7 mouse cellular contexts compared by ENCODE assay signal in the genomic region with DNA sequence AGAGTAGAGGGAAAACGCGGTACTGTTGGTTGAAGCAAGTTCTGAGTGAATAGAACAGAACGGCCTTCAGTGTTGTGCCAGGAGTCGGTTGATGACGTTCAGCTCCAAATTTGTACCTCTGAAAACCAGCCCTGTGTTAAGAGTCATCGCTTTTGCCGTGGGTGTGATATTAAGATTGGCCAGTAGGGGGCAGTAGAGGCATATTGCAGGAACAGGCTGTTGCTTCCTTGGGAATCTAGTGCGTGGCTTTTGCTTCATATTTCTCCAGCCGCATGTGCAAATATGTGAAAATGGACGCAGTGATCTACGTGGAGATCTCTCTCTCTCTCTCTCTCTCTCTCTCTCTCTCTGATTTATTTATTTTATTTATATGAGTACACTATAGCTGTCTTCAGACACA. TPM values are rescaled to one million over a fixed set of nuclear protein-coding genes. Genes with fewer than 3 reads are reported as not detected.
DNase-seq lines count a peak whose midpoint lies in the region; ATAC-seq and TF ChIP-seq lines count a peak whose summit lies in the region.

No protein-coding gene starts in this region.

- H3K9me3 ChIP-seq in forebrain, embryonic 11.5 days (ENCODE audit: control insufficient read depth, low read length), result no peaks in the 10 kb centered on the region
- no peaks in the 10 kb centered on the region for H3K9me3 ChIP-seq in heart, postnatal 0 days (replicated peaks; ENCODE audit: control insufficient read depth, low read length)
- no peaks in the 10 kb centered on the region for H3K9me3 ChIP-seq in midbrain, embryonic 16.5 days (replicated peaks; ENCODE audit: control insufficient read depth, low read length, poor library complexity, severe bottlenecking)

- H3K27ac ChIP-seq in forebrain, embryonic 11.5 days (ENCODE audit: low read depth, low read length), result no peak overlapping the region
- H3K27ac ChIP-seq in heart, postnatal 0 days (ENCODE audit: low read depth), result no peak overlapping the region
- H3K27ac ChIP-seq in midbrain, embryonic 16.5 days (ENCODE audit: low read length), result no peak overlapping the region
- no peak overlapping the region for H3K27ac ChIP-seq in spleen, adult 2 months (ENCODE audit: insufficient read depth, low read length)

- 12% methylated on average over 11 of the region's 11 CpGs for WGBS in forebrain, embryonic 11.5 days
- WGBS in heart, postnatal 0 days, result 2% methylated on average over 11 of the region's 11 CpGs
- 2% methylated on average over 11 of the region's 11 CpGs for WGBS in midbrain, embryonic 16.5 days
- WGBS in spleen, adult 2 months, result 5% methylated on average over 11 of the region's 11 CpGs

- DNase-seq in NIH3T3 (ENCODE audit: low read depth), result peak; percentile 97
- peak; percentile 54 for DNase-seq in c-Kit-negative CD71-positive TER-119-positive erythroid progenitor cells, embryonic 14.5 days (ENCODE audit: low read depth, low spot score)
- peak; percentile 90 for DNase-seq in forebrain, embryonic 11.5 days (ENCODE audit: low spot score)
- DNase-seq in heart, postnatal 0 days (ENCODE audit: low spot score), result peak; percentile 82
- DNase-seq in left cerebral cortex, adult 11 months (ENCODE audit: low spot score), result peak; percentile 91
- peak; percentile 60 to 83 for DNase-seq in spleen, adult 2 months (ENCODE audit: low read depth in 1 of 2, low spot score in 2 of 2)

- H3K27me3 ChIP-seq in forebrain, embryonic 11.5 days (ENCODE audit: control insufficient read depth, insufficient read depth, low read length), result no peaks in the 10 kb centered on the region
- no peaks in the 10 kb centered on the region for H3K27me3 ChIP-seq in heart, postnatal 0 days (ENCODE audit: control insufficient read depth, insufficient read depth, low read length)
- H3K27me3 ChIP-seq in midbrain, embryonic 16.5 days (ENCODE audit: control insufficient read depth, insufficient read depth, low read depth, low read length), result no peaks in the 10 kb centered on the region
- no peaks in the 10 kb centered on the region for H3K27me3 ChIP-seq in spleen, adult 2 months (ENCODE audit: control insufficient read depth, insufficient read depth, low read length)

- H3K4me2 ChIP-seq in forebrain, embryonic 11.5 days (ENCODE audit: low read depth, low read length, severe bottlenecking), result no peak overlapping the region
- no peak overlapping the region for H3K4me2 ChIP-seq in heart, postnatal 0 days (ENCODE audit: low read depth, low read length)
- H3K4me2 ChIP-seq in midbrain, embryonic 16.5 days (ENCODE audit: low read length), result peak overlapping the region; percentile 33

- TF ChIP-seq CTCF in heart, postnatal 0 days (IDR thresholded peaks at IDR 0.05; ENCODE audit: low read depth), result peak; percentile 99
- peak; percentile 84; the same call in 1 of the 2 replicates for TF ChIP-seq CTCF in spleen, adult 2 months (IDR thresholded peaks at IDR 0.05; ENCODE audit: extremely low read depth, insufficient read depth, insufficient read length, insufficient replicate concordance)

- no peak for TF ChIP-seq POLR2A in spleen, adult 2 months (IDR thresholded peaks at IDR 0.05; ENCODE audit: low read depth, low read length)

- no peak overlapping the region for H3K4me3 ChIP-seq in forebrain, embryonic 11.5 days (ENCODE audit: low read depth, low read length)
- no peak overlapping the region for H3K4me3 ChIP-seq in heart, postnatal 0 days (ENCODE audit: low read depth, low read length)
- no peak overlapping the region for H3K4me3 ChIP-seq in midbrain, embryonic 16.5 days (ENCODE audit: low read depth, low read length)
- H3K4me3 ChIP-seq in spleen, adult 2 months (ENCODE audit: extremely low read depth, insufficient read depth, insufficient read length), result no peak overlapping the region

- no peak for TF ChIP-seq EP300 in heart, postnatal 0 days (IDR thresholded peaks at IDR 0.05; ENCODE audit: low read depth)

- no peaks in the 10 kb centered on the region for H3K36me3 ChIP-seq in forebrain, embryonic 11.5 days (ENCODE audit: control insufficient read depth, insufficient read depth, low read length)
- H3K36me3 ChIP-seq in heart, postnatal 0 days (replicated peaks; ENCODE audit: control insufficient read depth, insufficient read depth, low read length), result no peaks in the 10 kb centered on the region
- H3K36me3 ChIP-seq in midbrain, embryonic 16.5 days (ENCODE audit: control insufficient read depth, insufficient read depth, low read length), result no peaks in the 10 kb centered on the region
- no peaks in the 10 kb centered on the region for H3K36me3 ChIP-seq in spleen, adult 2 months (ENCODE audit: control insufficient read depth, insufficient read depth, low read length)

- ATAC-seq in forebrain, embryonic 11.5 days (replicated peaks; ENCODE audit: low FRiP score), result no peak
- peak; percentile 15; the same call in 1 of the 2 replicates for ATAC-seq in heart, postnatal 0 days (ENCODE audit: insufficient read depth, low read depth)
- no peak for ATAC-seq in midbrain, embryonic 16.5 days

- no peak overlapping the region for H3K9ac ChIP-seq in forebrain, embryonic 11.5 days (ENCODE audit: low read length)
- no peak overlapping the region for H3K9ac ChIP-seq in heart, postnatal 0 days (replicated peaks; ENCODE audit: low read depth, low read length)
- no peak overlapping the region for H3K9ac ChIP-seq in midbrain, embryonic 16.5 days (ENCODE audit: low read depth, low read length)

- H3K4me1 ChIP-seq in forebrain, embryonic 11.5 days (replicated peaks; ENCODE audit: control insufficient read depth, insufficient read depth, low read length), result no peaks in the 10 kb centered on the region
- peaks cover 12% of the 10 kb centered on the region; the same call in 1 of the 2 replicates for H3K4me1 ChIP-seq in heart, postnatal 0 days (ENCODE audit: control insufficient read depth, insufficient read depth)
- peaks cover 22% of the 10 kb centered on the region for H3K4me1 ChIP-seq in midbrain, embryonic 16.5 days (ENCODE audit: control insufficient read depth, insufficient read depth, low read length)
- H3K4me1 ChIP-seq in spleen, adult 2 months (ENCODE audit: control insufficient read depth, insufficient read depth, insufficient read length), result peaks cover 9% of the 10 kb centered on the region; the same call in 1 of the 2 replicates

RNA-seq across cellular contexts. Expression of gene Dram1, which starts 2.1 kb away (rescaled TPM):
- 0.49 and 0.67 TPM in 2 replicates for polyA plus RNA-seq in forebrain, embryonic 11.5 days (2014; fragmentation: Nextera tagmentation; extraction: Ambion mirVana)
- total RNA-seq in heart, postnatal 0 days (2014; rRNA removed; ENCODE audit: low replicate concordance), result 1.5 and 2.2 TPM in 2 replicates
- polyA plus RNA-seq in heart, postnatal 0 days (2015; fragmentation: Nextera tagmentation; extraction: Ambion mirVana), result 1.2 and 1.8 TPM in 2 replicates
- 0.57 and 0.80 TPM in 2 replicates for polyA plus RNA-seq in midbrain, embryonic 16.5 days (2015; fragmentation: Nextera tagmentation; extraction: Ambion mirVana)
- polyA plus RNA-seq in spleen, adult 2 months (2012; rRNA removed), result 13.1 and 20.7 TPM in 2 replicates

RNA-seq across cellular contexts. Expression of gene Gnptab, which starts 2.2 kb away (rescaled TPM):
- 11.8 and 12.8 TPM in 2 replicates for polyA plus RNA-seq in forebrain, embryonic 11.5 days (2014; fragmentation: Nextera tagmentation; extraction: Ambion mirVana)
- total RNA-seq in heart, postnatal 0 days (2014; rRNA removed; ENCODE audit: low replicate concordance), result 15.8 and 18.8 TPM in 2 replicates
- 8.4 and 9.7 TPM in 2 replicates for polyA plus RNA-seq in heart, postnatal 0 days (2015; fragmentation: Nextera tagmentation; extraction: Ambion mirVana)
- polyA plus RNA-seq in midbrain, embryonic 16.5 days (2015; fragmentation: Nextera tagmentation; extraction: Ambion mirVana), result 23.2 and 25.9 TPM in 2 replicates
- 6.8 and 8.3 TPM in 2 replicates for polyA plus RNA-seq in spleen, adult 2 months (2012; rRNA removed)
